Mouse (Mus musculus) liver, postnatal 0 days (tissue): ENCODE measurements around the gene Gm20661.

Experiments used
- CTCF ChIP-seq: sonication (generic); IDR thresholded peaks from 2 replicates; pipeline ENCODE4 v1.5.1; 2016; ENCODE audit warnings: antibody characterized with exemption, low read depth
- EP300 ChIP-seq: IDR thresholded peaks from 2 replicates; pipeline ENCODE4 v1.6.1; 2016; ENCODE audit warnings: antibody characterized with exemption, low read depth, mild to moderate bottlenecking

GRCm38 (mm10) chr9:107949922-107950235, 33.0 kb upstream of the Gm20661 start, which contains the start of gene Traip:
- TF ChIP-seq CTCF (no peak), EP300 (no peak)
